Mouse (Mus musculus) CH12.LX (cell line): ENCODE results near the gene Trip12. TPM values are rescaled to one million over a fixed set of nuclear protein-coding genes. Genes with fewer than 3 reads are reported as not detected.
A peak's percentile ranks its signal among the peaks of the same experiment; 100 is the strongest.

Experiments used
- DNase-seq: peaks from one replicate; pipeline ENCODE4 v3.0.0-alpha.2; 2013; ENCODE audit errors: extremely low read depth
- H3K27ac ChIP-seq: 2 replicates; pipeline ENCODE4 v1.5.1; 2012; ENCODE audit warnings: low read depth, mild to moderate bottlenecking, control low read depth, moderate library complexity; ENCODE audit not compliant: insufficient read depth
- H3K27me3 ChIP-seq: replicated peaks from 2 replicates; pipeline ENCODE3; 2012; ENCODE audit warnings: inconsistent platforms
- H3K36me3 ChIP-seq, 2 experiments: replicated peaks in 1 of 2; 2 replicates each; pipeline versions ENCODE3 to v1.6.1; 2012; ENCODE audit warnings: inconsistent platforms in 1 of 2, low read length in 1 of 2, mild to moderate bottlenecking in 1 of 2, mixed read lengths in 1 of 2, moderate library complexity in 1 of 2; ENCODE audit not compliant: control insufficient read depth in 1 of 2, insufficient read depth in 1 of 2
- H3K4me1 ChIP-seq, 2 experiments: 2 replicates each; pipeline ENCODE4 v1.6.1; 2012; ENCODE audit warnings: inconsistent platforms in 1 of 2, moderate library complexity in 1 of 2; ENCODE audit not compliant: insufficient read depth in 2 of 2, control insufficient read depth in 1 of 2
- H3K4me2 ChIP-seq: 2 replicates; pipeline ENCODE4 v1.6.1; 2012; ENCODE audit warnings: low read depth, mild to moderate bottlenecking, control low read depth; ENCODE audit not compliant: poor library complexity, insufficient read depth, severe bottlenecking
- H3K4me3 ChIP-seq, 3 experiments: fragments of 150-350 bp in 1 of 3; sonication (generic) in 1 of 3; replicated peaks in 1 of 3; 2 replicates each; pipeline versions ENCODE3 to v1.5.1; 2011 to 2012; ENCODE audit warnings: low read depth in 2 of 3, low read length in 2 of 3, mild to moderate bottlenecking in 2 of 3, moderate library complexity in 2 of 3, control low read depth in 1 of 3, improper control_type of control experiment in 1 of 3, inconsistent platforms in 1 of 3, mixed read lengths in 1 of 3; ENCODE audit not compliant: poor library complexity in 1 of 3
- H3K79me2 ChIP-seq: replicated peaks from 2 replicates; pipeline ENCODE4 v1.6.1; 2012; ENCODE audit warnings: mild to moderate bottlenecking, moderate library complexity; ENCODE audit not compliant: control insufficient read depth, poor library complexity, insufficient read depth, severe bottlenecking; ENCODE audit errors: extremely low read depth
- H3K9ac ChIP-seq: 2 replicates; pipeline ENCODE4 v1.6.1; 2012; ENCODE audit warnings: low read depth, mild to moderate bottlenecking, control low read depth, moderate library complexity; ENCODE audit not compliant: insufficient read depth
- H3K9me3 ChIP-seq: replicated peaks from 2 replicates; pipeline ENCODE3; 2012; ENCODE audit warnings: low read length, inconsistent platforms, mixed read lengths
- BHLHE40 ChIP-seq: IDR thresholded peaks from 2 replicates; pipeline ENCODE4 v1.6.1; 2011; ENCODE audit warnings: mild to moderate bottlenecking, low read depth, low read length, improper control_type of control experiment
- CTCF ChIP-seq, 2 experiments: IDR thresholded peaks in 1 of 2; conservative IDR thresholded peaks in 1 of 2; 2 replicates each; pipeline ENCODE4 v1.5.1; 2011 to 2012; ENCODE audit warnings: low read depth in 2 of 2, low read length in 2 of 2, improper control_type of control experiment in 1 of 2, inconsistent platforms in 1 of 2, mild to moderate bottlenecking in 1 of 2, moderate library complexity in 1 of 2
- E2F4 ChIP-seq: IDR thresholded peaks from 2 replicates; pipeline ENCODE4 v1.6.1; 2011; ENCODE audit warnings: low read depth, low read length, improper control_type of control experiment; ENCODE audit not compliant: insufficient replicate concordance
- ELF1 ChIP-seq: IDR thresholded peaks from 2 replicates; pipeline ENCODE4 v1.6.1; 2014; ENCODE audit warnings: low read depth, mild to moderate bottlenecking, inconsistent platforms, low read length, improper control_type of control experiment
- EP300 ChIP-seq: IDR thresholded peaks from 2 replicates; pipeline ENCODE4 v1.6.1; 2011; ENCODE audit warnings: low read length, improper control_type of control experiment
- ETS1 ChIP-seq: conservative IDR thresholded peaks from 2 replicates; pipeline ENCODE4 v1.6.1; 2012; ENCODE audit warnings: low read depth, mild to moderate bottlenecking, inconsistent platforms, low read length, improper control_type of control experiment, moderate library complexity
- GABPA ChIP-seq: IDR thresholded peaks from 2 replicates; pipeline ENCODE4 v1.6.1; 2012; ENCODE audit warnings: low read depth, low read length, improper control_type of control experiment, inconsistent platforms; ENCODE audit not compliant: insufficient replicate concordance
- HCFC1 ChIP-seq: IDR thresholded peaks from 2 replicates; pipeline ENCODE4 v1.6.1; 2012; ENCODE audit warnings: low read depth, mild to moderate bottlenecking, inconsistent platforms, low read length, improper control_type of control experiment
- IRF4 ChIP-seq: IDR thresholded peaks from 2 replicates; pipeline ENCODE4 v1.6.1; 2014; ENCODE audit warnings: low read depth, mild to moderate bottlenecking, inconsistent platforms, low read length, improper control_type of control experiment
- JUN ChIP-seq: IDR thresholded peaks from 2 replicates; pipeline ENCODE4 v1.6.1; 2011; ENCODE audit warnings: low read depth, mild to moderate bottlenecking, low read length, improper control_type of control experiment, moderate library complexity; ENCODE audit not compliant: insufficient read depth
- JUND ChIP-seq: conservative IDR thresholded peaks from 2 replicates; pipeline ENCODE4 v1.6.1; 2011; ENCODE audit warnings: low read depth, low read length, improper control_type of control experiment
- MAFK ChIP-seq: IDR thresholded peaks from 2 replicates; pipeline ENCODE4 v1.6.1; 2011; ENCODE audit warnings: low read length, improper control_type of control experiment; ENCODE audit not compliant: insufficient replicate concordance
- MAX ChIP-seq: IDR thresholded peaks from 2 replicates; pipeline ENCODE4 v1.6.1; 2011; ENCODE audit warnings: low read length, improper control_type of control experiment
- MEF2A ChIP-seq: IDR thresholded peaks from 2 replicates; pipeline ENCODE4 v1.6.1; 2014; ENCODE audit warnings: low read depth, mild to moderate bottlenecking, inconsistent platforms, low read length, improper control_type of control experiment, borderline replicate concordance
- MXI1 ChIP-seq: IDR thresholded peaks from 2 replicates; pipeline ENCODE4 v1.6.1; 2011; ENCODE audit warnings: mild to moderate bottlenecking, low read depth, low read length, improper control_type of control experiment
- MYC ChIP-seq: IDR thresholded peaks from 2 replicates; pipeline ENCODE4 v1.6.1; 2011; ENCODE audit warnings: low read depth, mild to moderate bottlenecking, improper control_type of control experiment, low read length
- NELFE ChIP-seq: IDR thresholded peaks from 2 replicates; pipeline ENCODE4 v1.6.1; 2011; ENCODE audit warnings: low read depth, low read length, improper control_type of control experiment
- NRF1 ChIP-seq: IDR thresholded peaks from 2 replicates; pipeline ENCODE4 v1.6.1; 2014; ENCODE audit warnings: low read depth, mild to moderate bottlenecking, inconsistent platforms, low read length, improper control_type of control experiment, moderate library complexity
- POLR2A ChIP-seq: IDR thresholded peaks from 2 replicates; pipeline ENCODE4 v1.6.1; 2011; ENCODE audit warnings: low read depth, mild to moderate bottlenecking, improper control_type of control experiment, low read length
- POLR2AphosphoS2 ChIP-seq: IDR thresholded peaks from 2 replicates; pipeline ENCODE4 v1.6.1; 2011; ENCODE audit warnings: low read depth, low read length, improper control_type of control experiment
- RAD21 ChIP-seq: IDR thresholded peaks from 2 replicates; pipeline ENCODE4 v1.6.1; 2011; ENCODE audit warnings: low read depth, mild to moderate bottlenecking, low read length, improper control_type of control experiment, moderate library complexity
- RCOR1 ChIP-seq: conservative IDR thresholded peaks from 2 replicates; pipeline ENCODE4 v1.6.1; 2012; ENCODE audit warnings: low read depth, mild to moderate bottlenecking, inconsistent platforms, low read length, improper control_type of control experiment
- SMC3 ChIP-seq: IDR thresholded peaks from 2 replicates; pipeline ENCODE4 v1.6.1; 2011; ENCODE audit warnings: low read depth, low read length, improper control_type of control experiment
- TBP ChIP-seq: conservative IDR thresholded peaks from 2 replicates; pipeline ENCODE4 v1.6.1; 2011; ENCODE audit warnings: low read depth, low read length, improper control_type of control experiment
- TCF12 ChIP-seq: IDR thresholded peaks from 2 replicates; pipeline ENCODE4 v1.6.1; 2014; ENCODE audit warnings: low read depth, mild to moderate bottlenecking, inconsistent platforms, low read length, improper control_type of control experiment
- UBTF ChIP-seq: IDR thresholded peaks from 2 replicates; pipeline ENCODE4 v1.6.1; 2012; ENCODE audit warnings: low read depth, mild to moderate bottlenecking, inconsistent platforms, low read length, improper control_type of control experiment, moderate library complexity
- USF1 ChIP-seq: IDR thresholded peaks from 2 replicates; pipeline ENCODE4 v1.6.1; 2014; ENCODE audit warnings: low read depth, mild to moderate bottlenecking, inconsistent platforms, low read length, improper control_type of control experiment
- USF2 ChIP-seq: conservative IDR thresholded peaks from 2 replicates; pipeline ENCODE4 v1.6.1; 2011; ENCODE audit warnings: low read depth, low read length, improper control_type of control experiment
- ZC3H11A ChIP-seq: IDR thresholded peaks from 2 replicates; pipeline ENCODE4 v1.6.1; 2012; ENCODE audit warnings: low read depth, mild to moderate bottlenecking, inconsistent platforms, low read length, improper control_type of control experiment
- ZKSCAN1 ChIP-seq: IDR thresholded peaks from 2 replicates; pipeline ENCODE4 v1.6.1; 2012; ENCODE audit warnings: low read depth, inconsistent platforms, low read length, improper control_type of control experiment, borderline replicate concordance
- ZMIZ1 ChIP-seq: IDR thresholded peaks from 2 replicates; pipeline ENCODE4 v1.6.1; 2012; ENCODE audit warnings: low read depth, mild to moderate bottlenecking, inconsistent platforms, low read length, improper control_type of control experiment
- dilution Hi-C: fragments of 300-500 bp; cut with MboI; formaldehyde crosslinking; loops from 2 replicates; pipeline ENCODE4 v1.14.3; 2020; ENCODE audit warnings: low sequenced_read_pairs; ENCODE audit not compliant: extremely low pct_unique_long_range_greater_than_20kb, extremely low pct_ligation_motif_present
- in situ Hi-C: fragments of 300-500 bp; cut with MboI; formaldehyde crosslinking; loops from 3 replicates; pipeline ENCODE4 v1.14.3; 2019; ENCODE audit warnings: low sequenced_read_pairs, low pct_ligation_motif_present, low pct_unique_long_range_greater_than_20kb, mixed read lengths
- polyA plus RNA-seq: library from polyadenylated mRNA; unstranded; fragments of >175 nt; gene quantifications from 2 replicates; pipeline ENCODE4 v1.2.1, GENCODE M21; 2012; ENCODE audit warnings: low read depth; ENCODE audit not compliant: insufficient read length
- total RNA-seq, 2 experiments: library from RNA; depleted of rRNA; stranded (reverse); fragments of 300-350 nt in 1 of 2; fragments of >200 nt in 1 of 2; gene quantifications; 2 replicates each; pipeline ENCODE4 v1.2.3; 2012 to 2014

Gene Trip12
- total and polyA plus RNA-seq, 3 experiments = 75.6 to 93.8 (median 90.2) TPM

- no peak overlapping the region for H3K4me2 ChIP-seq
- dilution Hi-C loops = no loop called here
- H3K4me1 ChIP-seq = peaks cover 0 to 18% of the 10 kb centered on the region in 2 experiments; a peak in 2 of 4 replicates
- H3K36me3 ChIP-seq = no peaks in the 10 kb centered on the region
- H3K79me2 ChIP-seq = no peaks in the 10 kb centered on the region
- no peak for TF ChIP-seq MXI1
- no peak for TF ChIP-seq ELF1
- no peak for TF ChIP-seq POLR2AphosphoS2
- TF ChIP-seq NRF1 = no peak
- no peak for TF ChIP-seq HCFC1
- TF ChIP-seq EP300 = no peak
- no peak for TF ChIP-seq UBTF
- no peak for TF ChIP-seq USF2
- no peak for TF ChIP-seq GABPA
- TF ChIP-seq TCF12 = no peak
- no peak for TF ChIP-seq ZC3H11A
- TF ChIP-seq E2F4 = no peak
- no peak for TF ChIP-seq JUN
- TF ChIP-seq MEF2A = no peak
- no peak for TF ChIP-seq JUND
- TF ChIP-seq MYC = no peak
- TF ChIP-seq, all 38 proteins: peak for 0
- H3K27ac ChIP-seq = no peak overlapping the region
- no peak overlapping the region for H3K4me3 ChIP-seq
- no peaks in the 10 kb centered on the region for H3K27me3 ChIP-seq
- H3K9me3 ChIP-seq = no peaks in the 10 kb centered on the region
- H3K9ac ChIP-seq = no peak overlapping the region
- DNase-seq = no peak
- in situ Hi-C loops = loop anchor here (10.0 kb wide), 1 partner anchor 146 kb away; no protein-coding TSS in a partner anchor
These were observed 30.8 kb upstream of the Trip12 start for GRCm38 (mm10) chr1:84871131-84871530.

- dilution Hi-C loops = no loop called here
- Histone ChIP-seq H3K27ac (no peak overlapping the region), H3K4me3 (peak overlapping the region in 2 of 3 experiments; percentile 54 to 57), H3K4me2 (peak overlapping the region; percentile 14; the same call in 1 of the 2 replicates), H3K36me3 (no peaks in the 10 kb centered on the region), H3K4me1 (peaks cover 0 to 23% of the 10 kb centered on the region in 2 experiments; a peak in 2 of 4 replicates), H3K9me3 (no peaks in the 10 kb centered on the region), H3K27me3 (no peaks in the 10 kb centered on the region), H3K9ac (no peak overlapping the region), H3K79me2 (no peaks in the 10 kb centered on the region)
- peak; percentile 56 for DNase-seq
- in situ Hi-C loops = no loop called here
- TF ChIP-seq JUND (no peak), EP300 (no peak), RAD21 (peak; percentile 59), GABPA (no peak), CTCF (conservative IDR thresholded peaks at IDR 0.05 in 1 of 2, IDR thresholded peaks at IDR 0.05 in 1 of 2; ENCODE audit: low read depth in 2 of 2, low read length in 2 of 2) (peak in 1 of 2 experiments; percentile 64; a peak in 2 of 4 replicates), MAFK (no peak), TBP (no peak), POLR2A (no peak), ELF1 (0 out of 2 replicates have a peak, but pooled peaks have one; percentile 9), ETS1 (no peak), BHLHE40 (0 out of 2 replicates have a peak, but pooled peaks have one; percentile 5), USF1 (no peak), IRF4 (no peak), NELFE (no peak), MYC (no peak), JUN (no peak), RCOR1 (no peak), UBTF (no peak), MAX (no peak), USF2 (no peak), NRF1 (no peak), ZKSCAN1 (no peak), ZC3H11A (no peak), ZMIZ1 (no peak), MXI1 (no peak), HCFC1 (no peak), SMC3 (no peak)
These were observed 29.2 kb upstream of the Trip12 start for GRCm38 (mm10) chr1:84869498-84869897.
